Mouse (Mus musculus): ENCODE results near the gene Cnbp.

GRCm38 (mm10) chr6:87898028-87898427, 47.1 kb upstream of the Cnbp start:
- no peak for TF ChIP-seq POLR2A (IDR thresholded peaks at IDR 0.05; ENCODE audit: extremely low read depth, insufficient read depth, low read length)
- TF ChIP-seq CTCF (IDR thresholded peaks at IDR 0.05; ENCODE audit: low read depth, low read length): no peak

All from liver, adult 2 months (tissue).